Mouse (Mus musculus) leukemia stem cell, adult 10-12 weeks (primary cell): ENCODE data around the gene Pnlip. TPM values are rescaled to one million over a fixed set of nuclear protein-coding genes. Genes with fewer than 3 reads are reported as not detected.

Experiments used
- polyA plus RNA-seq: library from polyadenylated mRNA; stranded (reverse); fragments of >175 nt; gene quantifications from 2 replicates; pipeline ENCODE4 v1.2.3, GENCODE M21; 2012; ENCODE audit warnings: low replicate concordance

Pnlip gene
- polyA plus RNA-seq, result not detected in 2 replicates

DNA sequence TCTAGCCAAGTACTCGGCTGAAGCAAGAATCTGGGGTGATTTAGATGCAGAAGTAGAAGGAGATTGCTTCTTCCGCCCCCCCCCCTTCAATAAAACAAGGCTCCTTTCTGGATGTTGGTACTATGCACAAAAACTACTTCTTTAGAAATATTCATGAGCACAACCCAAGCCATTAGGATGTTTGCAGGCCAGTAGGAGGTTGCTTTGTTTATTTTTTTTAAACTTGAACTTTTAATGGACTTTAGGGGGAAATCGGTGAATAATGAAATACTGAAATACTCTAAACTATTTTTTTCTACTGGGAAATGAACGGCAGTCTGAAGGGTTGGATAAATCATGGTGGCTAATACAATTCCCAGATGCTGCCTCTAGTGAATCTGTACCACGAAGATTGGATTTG, at the start of gene Pnlip:
Pnlip (plus strand) TSS at position 301 of the 400 bp plus-strand sequence.

DNA sequence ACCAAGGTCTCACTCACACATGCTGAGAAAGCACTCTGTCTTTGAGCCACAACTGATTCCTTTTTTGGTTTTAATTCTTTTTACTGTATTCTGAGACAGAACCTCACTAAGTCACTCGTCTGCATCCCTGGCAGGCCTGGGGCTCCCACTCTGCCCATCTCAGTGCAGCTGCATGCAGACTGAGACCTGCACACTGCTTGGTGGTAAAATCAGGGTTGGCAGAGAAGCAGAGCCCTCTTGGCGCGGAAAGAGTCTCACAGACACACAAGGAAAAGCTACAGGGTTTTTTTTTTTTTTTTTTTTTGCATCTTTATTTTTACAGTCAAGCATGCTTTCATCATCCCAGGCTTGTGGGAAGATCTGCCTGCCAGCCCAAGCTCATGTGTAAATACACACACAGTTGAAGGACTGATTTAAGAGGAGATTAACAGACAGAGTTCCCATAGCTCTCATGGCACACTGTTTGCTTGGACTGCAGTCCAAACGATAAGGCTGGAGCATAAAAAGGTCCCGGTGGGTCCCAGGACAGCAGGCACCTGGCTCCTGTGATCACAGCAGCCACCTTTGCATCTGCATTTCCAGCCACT, 76.2 kb downstream of the Pnlip start, which contains the start of gene Pnliprp1:
Pnliprp1 (plus strand) TSS at position 443 of the 587 bp plus-strand sequence.

Other genes starting within 250 kb of the Pnlip start
- gene Gfra1, start 196.6 kb upstream of the Pnlip start, polyA plus RNA-seq, result 0.10 TPM in 1 of 2 replicates, not detected in the other
- not detected in 2 replicates for gene Ccdc172, start 140.5 kb upstream of the Pnlip start, polyA plus RNA-seq
- gene Pnliprp1, start 76.4 kb downstream of the Pnlip start, polyA plus RNA-seq, result not detected in 2 replicates
- gene Pnliprp2, start 107.2 kb downstream of the Pnlip start, polyA plus RNA-seq, result not detected in 2 replicates
- not detected in 2 replicates for gene 1700019N19Rik, start 142.0 kb downstream of the Pnlip start, polyA plus RNA-seq